Mouse (Mus musculus) layer of hippocampus, adult 18-20 months (tissue): ENCODE measurements around the gene Olfr479. TPM values are rescaled to one million over a fixed set of nuclear protein-coding genes. Genes with fewer than 3 reads are reported as not detected.
"Not testable (repeated sequence)": the region's sequence is repeated elsewhere in the genome, so short reads cannot be mapped to it uniquely, and the experiment has no call there.

Experiments used
- DNase-seq, 2 experiments: peaks; one replicate each; pipeline ENCODE4 v3.0.0; 2022; ENCODE audit warnings: low spot score in 2 of 2
- long read RNA-seq: library from polyadenylated mRNA; stranded (forward); transcript quantifications from one replicate; pipeline ENCODE4 v2.0.0, GENCODE M21; 2021
- total RNA-seq, 2 experiments: library from RNA; stranded (reverse); gene quantifications; 2 replicates each; pipeline ENCODE4 v1.2.3; 2021

Gene Olfr479
- not detected for total RNA-seq
- long read RNA-seq, result 0 reads

DNA sequence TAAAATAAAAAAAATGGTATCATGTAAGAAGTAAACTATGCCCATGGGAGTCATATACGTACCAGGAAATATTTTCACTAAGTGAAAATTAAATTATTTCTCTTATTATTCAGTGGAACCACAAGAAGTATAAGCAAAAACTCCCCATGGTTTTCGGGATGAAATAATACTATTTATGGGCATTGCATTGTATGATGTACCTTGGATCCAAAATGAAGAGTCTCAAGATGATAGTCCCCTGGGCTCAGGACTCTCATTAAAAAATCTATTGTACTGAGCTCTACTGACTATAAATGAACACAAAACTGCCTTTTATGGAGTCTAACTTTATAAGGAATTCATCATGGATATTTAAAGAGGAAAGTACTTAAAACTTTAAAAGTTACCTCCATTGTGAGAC is at the start of gene Olfr479:
TSS of gene Olfr479 (plus strand) at position 301 of the 400 bp plus-strand sequence.
- DNase-seq, result no peak

DNA sequence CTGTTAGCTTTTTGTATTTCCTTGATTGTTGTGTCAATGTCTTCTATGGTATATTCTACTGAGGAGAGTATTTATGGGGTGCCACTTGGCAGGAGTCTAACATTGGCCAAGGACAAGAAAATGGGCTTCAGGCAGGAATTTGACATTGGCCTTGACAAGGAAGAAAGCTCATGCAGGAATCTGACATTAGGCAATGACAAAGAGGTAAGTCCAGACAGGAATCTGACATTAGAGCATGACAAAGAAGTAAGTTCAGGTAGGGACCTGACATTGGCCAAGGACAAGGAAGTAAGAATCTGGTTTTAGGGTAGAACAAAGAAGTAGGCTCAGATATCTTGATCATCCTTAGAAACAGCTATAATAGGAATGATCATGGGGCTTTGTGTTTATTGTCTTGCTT is 36.2 kb upstream of the Olfr479 start:
- not testable (repeated sequence) for DNase-seq

DNA sequence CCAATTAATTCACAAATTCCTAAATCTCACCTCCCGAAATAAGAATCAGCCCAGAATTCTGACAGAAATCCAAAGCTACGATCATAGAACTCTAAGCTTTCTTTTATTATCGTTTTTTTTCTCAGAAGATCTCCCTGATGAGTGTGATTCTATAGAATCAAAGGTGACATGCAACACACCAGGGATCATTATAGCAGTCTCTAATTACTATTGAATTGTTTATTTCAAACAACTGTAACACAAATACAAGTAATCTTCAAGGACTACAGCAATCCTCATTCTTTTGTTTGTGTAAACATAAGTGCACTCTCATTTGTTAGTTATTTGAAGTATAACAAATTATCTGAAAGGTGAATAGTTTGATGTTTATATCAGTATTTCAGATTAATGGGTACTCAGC is 16.6 kb upstream of the Olfr479 start, which contains the start of gene Olfr478:
TSS of gene Olfr478 (minus strand) at position 101 of the 400 bp plus-strand sequence.
- no peak for DNase-seq

GRCm38 (mm10) chr7:108067246-108067645 is 16.8 kb downstream of the Olfr479 start, which contains the start of gene Olfr480:
Gene Olfr480 (minus strand): TSS chr7:108067346.
- no peak for DNase-seq

- DNase-seq, result no peak
Observed at GRCm38 (mm10) chr7:108079555-108079954, 29.1 kb downstream of the Olfr479 start, which contains the start of gene Olfr481. Gene Olfr481 (plus strand): TSS chr7:108079855.

DNA sequence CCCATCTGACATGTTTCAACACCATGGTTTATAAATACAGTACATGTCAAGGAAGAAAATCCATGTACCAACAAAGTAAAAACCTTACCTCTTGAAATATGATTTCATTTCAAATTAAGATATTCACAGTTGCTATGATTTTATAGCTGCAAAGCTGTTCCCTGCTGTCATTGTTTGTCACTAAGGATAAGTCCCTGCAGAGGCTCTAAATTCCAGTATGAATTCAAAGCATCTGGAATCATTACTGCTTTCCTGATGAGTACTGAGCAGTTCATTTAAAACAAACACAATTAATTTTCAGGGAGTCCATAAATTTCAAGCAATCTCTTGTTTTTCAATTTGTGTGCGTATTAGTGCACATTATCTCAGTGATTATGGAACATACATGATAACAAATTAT is 47.0 kb downstream of the Olfr479 start, which contains the start of gene Olfr482:
TSS of gene Olfr482 (minus strand) at position 101 of the 400 bp plus-strand sequence.
- DNase-seq, result no peak

DNA sequence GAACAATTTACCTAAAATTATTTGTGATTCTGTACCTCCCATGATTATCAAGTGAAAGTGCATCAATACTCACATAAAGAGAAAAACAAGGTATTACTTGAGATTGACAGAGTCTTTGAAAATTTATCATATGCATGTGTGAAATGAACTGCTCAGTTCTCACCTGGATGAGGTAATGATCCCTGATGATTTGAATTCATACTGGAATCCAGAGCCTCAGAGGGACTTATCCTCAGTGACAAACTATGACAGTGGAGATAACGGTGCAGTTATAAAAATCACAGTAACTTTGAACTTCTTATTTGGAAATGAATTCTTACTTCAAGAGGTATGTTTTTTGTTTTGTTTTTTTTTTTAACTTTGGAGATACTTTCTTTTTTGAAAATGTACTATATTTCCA is 50.1 kb downstream of the Olfr479 start, which contains the start of gene Olfr483:
TSS of gene Olfr483 (plus strand) at position 301 of the 400 bp plus-strand sequence.
- no peak for DNase-seq

Other genes starting within 250 kb of the Olfr479 start
- gene Ovch2, start 249.5 kb upstream of the Olfr479 start, total RNA-seq, result not detected
- not detected for gene Olfr467, start 238.4 kb upstream of the Olfr479 start, total RNA-seq
- gene Olfr469, start 225.2 kb upstream of the Olfr479 start, total RNA-seq, result not detected
- not detected for gene Olfr470, start 203.2 kb upstream of the Olfr479 start, total RNA-seq
- gene Olfr472, start 152.8 kb upstream of the Olfr479 start, total RNA-seq, result not detected
- not detected for gene Olfr473, start 120.2 kb upstream of the Olfr479 start, total RNA-seq
- gene Olfr474, start 96.0 kb upstream of the Olfr479 start, total RNA-seq, result not detected
- gene Olfr476, start 85.9 kb upstream of the Olfr479 start, total RNA-seq, result not detected
- not detected for gene Olfr477, start 64.0 kb upstream of the Olfr479 start, total RNA-seq
- gene Olfr478, start 16.7 kb upstream of the Olfr479 start, total RNA-seq, result not detected
- not detected for gene Olfr480, start 16.7 kb downstream of the Olfr479 start, total RNA-seq
- gene Olfr481, start 29.2 kb downstream of the Olfr479 start, total RNA-seq, result not detected
- gene Olfr482, start 46.9 kb downstream of the Olfr479 start, total RNA-seq, result 1 to 10 TPM; 2.1 TPM
- gene Olfr483, start 50.2 kb downstream of the Olfr479 start, total RNA-seq, result not detected
- gene Olfr484, start 76.8 kb downstream of the Olfr479 start, total RNA-seq, result not detected
- not detected for gene Olfr485, start 109.2 kb downstream of the Olfr479 start, total RNA-seq
- gene Olfr486, start 122.0 kb downstream of the Olfr479 start, total RNA-seq, result not detected
- not detected for gene Olfr487, start 163.9 kb downstream of the Olfr479 start, total RNA-seq
- not detected for gene Olfr488, start 207.7 kb downstream of the Olfr479 start, total RNA-seq
- not detected for gene Olfr490, start 238.2 kb downstream of the Olfr479 start, total RNA-seq